Mouse (Mus musculus) neural tube, embryonic 12.5 days (tissue): ENCODE measurements at regions not wholly inside any gene's neighbourhood (a gene's known extent, or its start where the extent isn't known, plus 50 kb on each side); places are given as distances from the start of the nearest gene placed in this dataset.

ENCODE experiments used
- ATAC-seq: fragments of 200-750 bp; cut with Nextera tagmentation; 2 replicates; pipeline ENCODE4 v1.8.0; 2017; ENCODE audit warnings: low read depth, mild to moderate bottlenecking, moderate TSS enrichment, moderate library complexity; ENCODE audit not compliant: low FRiP score
- H3K27ac ChIP-seq: fragments of 300-500 bp; sonication (generic); 2 replicates; pipeline ENCODE4 v1.5.1; 2016
- H3K27me3 ChIP-seq: fragments of 300-500 bp; sonication (generic); replicated peaks from 2 replicates; pipeline ENCODE4 v1.6.1; 2016; ENCODE audit warnings: mild to moderate bottlenecking
- H3K36me3 ChIP-seq: fragments of 300-500 bp; sonication (generic); 2 replicates; pipeline ENCODE4 v1.6.1; 2016; ENCODE audit warnings: mild to moderate bottlenecking
- H3K4me1 ChIP-seq: fragments of 300-500 bp; sonication (generic); 2 replicates; pipeline ENCODE4 v1.6.1; 2016
- H3K4me2 ChIP-seq: fragments of 300-500 bp; sonication (generic); replicated peaks from 2 replicates; pipeline ENCODE4 v1.6.1; 2016; ENCODE audit warnings: mild to moderate bottlenecking
- H3K4me3 ChIP-seq: fragments of 300-500 bp; sonication (generic); 2 replicates; pipeline ENCODE4 v1.5.1; 2016
- H3K9ac ChIP-seq: fragments of 300-500 bp; sonication (generic); 2 replicates; pipeline ENCODE4 v1.6.1; 2016; ENCODE audit warnings: mild to moderate bottlenecking
- H3K9me3 ChIP-seq: fragments of 300-500 bp; sonication (generic); 2 replicates; pipeline ENCODE4 v1.6.1; 2016; ENCODE audit warnings: mild to moderate bottlenecking
- WGBS: fragments of 180-500 bp; shearing (Covaris S2); methylation state at CpG from one replicate; pipeline ENCODE4 v1.1.7; 2016; 5-methylcytosine and 5-hydroxymethylcytosine counted together

DNA sequence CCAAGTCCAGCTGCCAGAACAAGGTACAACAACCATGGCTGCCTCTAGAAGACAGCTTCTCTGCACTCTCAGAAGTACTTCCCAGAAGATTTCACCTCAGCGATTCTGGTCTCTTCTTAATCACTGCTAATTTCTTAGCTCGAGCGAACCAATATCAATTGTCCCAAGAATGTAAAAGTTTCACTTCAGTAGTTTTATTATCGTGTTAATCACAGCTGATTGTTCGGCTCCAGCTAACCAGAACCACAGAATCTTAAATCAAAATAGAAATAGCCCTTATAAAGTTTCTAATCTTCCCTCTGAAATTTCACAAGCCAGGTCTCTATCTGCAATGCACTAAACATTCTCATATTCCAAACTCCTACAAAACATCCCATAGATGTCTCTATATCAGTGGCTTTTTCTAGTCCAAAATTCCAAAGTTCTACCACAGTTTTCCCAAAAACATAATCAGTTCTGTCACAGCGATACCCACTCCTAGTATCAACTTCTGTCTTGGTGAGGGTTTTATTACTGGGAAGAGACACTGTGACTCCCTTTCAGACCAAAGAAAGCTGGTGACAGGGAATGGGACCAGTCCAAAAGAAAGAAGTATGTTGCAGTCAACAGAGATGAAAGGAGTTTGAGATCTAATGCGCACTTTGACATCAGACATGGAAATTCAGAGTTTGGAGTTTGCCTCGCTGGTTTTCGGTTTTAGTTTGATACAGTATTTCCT lies 130.2 kb downstream of the Gm10283 start:
- H3K4me3 ChIP-seq = no peak overlapping the region
- H3K4me1 ChIP-seq = no peaks in the 10 kb centered on the region
- ATAC-seq = no peak
- no peak overlapping the region for H3K4me2 ChIP-seq
- H3K9ac ChIP-seq = no peak overlapping the region
- no peaks in the 10 kb centered on the region for H3K9me3 ChIP-seq
- no peak overlapping the region for H3K27ac ChIP-seq
- H3K27me3 ChIP-seq = no peaks in the 10 kb centered on the region
- WGBS = 87% methylated on average over 9 of the region's 9 CpGs
- no peaks in the 10 kb centered on the region for H3K36me3 ChIP-seq

DNA sequence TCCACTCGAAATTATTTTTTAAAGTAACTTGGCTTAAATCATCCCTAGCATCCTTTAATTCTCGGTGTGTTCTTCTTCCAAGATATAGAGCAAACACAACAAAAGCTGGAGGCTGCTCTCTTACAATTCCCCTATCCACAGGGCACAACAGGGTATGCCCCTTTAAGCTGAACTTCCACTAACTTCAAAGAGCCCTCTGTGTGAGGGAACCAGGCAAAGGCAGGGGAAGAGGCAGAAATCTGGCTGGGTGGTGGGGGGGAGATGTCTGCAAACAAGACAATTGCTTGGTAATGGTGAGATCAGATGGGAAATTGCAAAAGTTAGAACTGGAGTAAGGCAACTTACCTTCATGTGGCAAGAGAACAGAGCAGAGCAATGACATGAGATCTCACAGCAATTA lies 154.7 kb downstream of the Gm10283 start:
- Histone ChIP-seq H3K4me1 (no peaks in the 10 kb centered on the region), H3K27ac (no peak overlapping the region), H3K9ac (no peak overlapping the region), H3K36me3 (no peaks in the 10 kb centered on the region), H3K9me3 (no peaks in the 10 kb centered on the region), H3K4me3 (no peak overlapping the region), H3K27me3 (no peaks in the 10 kb centered on the region), H3K4me2 (no peak overlapping the region)
- 40% methylated on average over 2 of the region's 2 CpGs for WGBS
- ATAC-seq = no peak

GRCm38 (mm10) chr8:60345830-60346420 lies 157.1 kb downstream of the Gm10283 start:
- Histone ChIP-seq H3K27ac (no peak overlapping the region), H3K9me3 (no peaks in the 10 kb centered on the region), H3K4me3 (no peak overlapping the region), H3K36me3 (no peaks in the 10 kb centered on the region), H3K4me1 (no peaks in the 10 kb centered on the region), H3K9ac (no peak overlapping the region), H3K4me2 (no peak overlapping the region), H3K27me3 (no peaks in the 10 kb centered on the region)
- WGBS = 34% methylated on average over 6 of the region's 6 CpGs
- ATAC-seq = no peak

GRCm38 (mm10) chr8:60315478-60315877 lies 187.5 kb downstream of the Gm10283 start:
- Histone ChIP-seq H3K27me3 (no peaks in the 10 kb centered on the region), H3K27ac (no peak overlapping the region), H3K9me3 (no peaks in the 10 kb centered on the region), H3K9ac (no peak overlapping the region), H3K4me3 (no peak overlapping the region), H3K36me3 (no peaks in the 10 kb centered on the region), H3K4me1 (no peaks in the 10 kb centered on the region), H3K4me2 (no peak overlapping the region)
- no peak for ATAC-seq
- 48% methylated on average over 3 of the region's 3 CpGs for WGBS

DNA sequence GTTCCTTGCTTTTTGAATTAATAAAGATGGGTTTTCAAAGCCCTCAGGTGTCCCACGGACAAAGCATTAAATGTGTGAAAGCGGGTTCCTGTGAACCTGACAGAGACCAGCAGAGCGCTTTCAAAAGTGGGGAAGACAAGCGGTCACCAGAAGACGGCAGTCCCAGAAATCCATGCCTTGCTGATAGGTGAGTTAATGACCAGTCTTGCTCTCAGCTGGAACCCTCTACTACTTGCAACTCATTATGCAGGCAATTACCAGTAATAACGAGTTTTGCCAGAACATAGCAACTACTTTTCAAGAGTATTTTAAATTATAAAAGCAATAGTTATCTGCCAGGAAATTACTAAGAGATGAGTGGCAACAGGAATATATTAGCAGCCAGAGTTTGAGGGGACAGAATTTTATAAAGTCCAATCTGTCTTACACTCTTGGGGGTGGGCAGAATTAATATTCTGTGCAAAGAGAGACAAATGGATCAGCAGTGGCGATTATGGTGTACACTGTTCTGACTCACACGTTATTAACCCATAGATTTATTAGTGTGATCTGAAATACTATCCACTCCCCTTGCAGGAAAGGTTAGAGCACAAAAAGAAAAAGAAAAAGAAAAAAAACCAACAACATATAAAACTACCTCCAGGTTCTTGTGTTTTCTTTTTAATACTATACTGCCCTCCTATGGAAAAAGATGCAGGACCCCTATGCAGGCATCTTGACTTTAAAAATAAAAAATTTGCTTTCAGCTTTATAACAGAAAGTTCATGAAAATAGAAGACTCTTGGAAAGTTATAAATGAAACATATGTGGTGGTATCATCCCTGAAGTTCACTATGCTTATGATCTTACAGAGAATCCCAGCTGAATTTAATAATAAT lies 188.8 kb downstream of the Gm10283 start:
- H3K4me3 ChIP-seq = no peak overlapping the region
- H3K27me3 ChIP-seq = no peaks in the 10 kb centered on the region
- H3K9ac ChIP-seq = no peak overlapping the region
- no peaks in the 10 kb centered on the region for H3K9me3 ChIP-seq
- no peak overlapping the region for H3K27ac ChIP-seq
- 71% methylated on average over 8 of the region's 8 CpGs for WGBS
- H3K4me1 ChIP-seq = no peaks in the 10 kb centered on the region
- no peak overlapping the region for H3K4me2 ChIP-seq
- no peak for ATAC-seq
- H3K36me3 ChIP-seq = no peaks in the 10 kb centered on the region

DNA sequence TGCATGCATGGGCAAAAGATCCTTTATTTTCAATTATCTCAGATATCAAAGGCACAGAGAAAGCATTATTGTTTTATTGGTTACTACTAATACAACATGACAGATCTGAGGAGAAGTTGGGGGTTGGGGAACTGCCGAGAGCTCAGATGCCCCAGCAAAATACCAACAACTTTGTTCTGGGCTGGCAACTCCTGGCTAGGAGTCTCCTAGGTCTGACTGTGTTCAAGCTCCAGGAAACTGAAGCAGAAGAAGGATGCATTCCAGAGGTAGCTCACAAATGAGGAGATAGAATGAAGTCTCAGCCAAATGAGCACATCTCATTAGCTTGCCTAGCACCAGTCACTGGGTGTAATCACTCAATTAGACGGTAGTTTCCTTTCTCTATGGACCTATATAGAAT lies 192.9 kb downstream of the Gm10283 start:
- H3K27ac ChIP-seq = no peak overlapping the region
- 53% methylated on average over 2 of the region's 2 CpGs for WGBS
- ATAC-seq = no peak
- H3K4me1 ChIP-seq = no peaks in the 10 kb centered on the region
- H3K36me3 ChIP-seq = no peaks in the 10 kb centered on the region
- no peaks in the 10 kb centered on the region for H3K9me3 ChIP-seq
- H3K9ac ChIP-seq = no peak overlapping the region
- H3K27me3 ChIP-seq = no peaks in the 10 kb centered on the region
- H3K4me3 ChIP-seq = no peak overlapping the region
- no peak overlapping the region for H3K4me2 ChIP-seq

GRCm38 (mm10) chr8:60301282-60301681 lies 201.7 kb downstream of the Gm10283 start:
- no peak overlapping the region for H3K9ac ChIP-seq
- no peaks in the 10 kb centered on the region for H3K36me3 ChIP-seq
- no peak overlapping the region for H3K4me3 ChIP-seq
- no peaks in the 10 kb centered on the region for H3K9me3 ChIP-seq
- H3K4me2 ChIP-seq = no peak overlapping the region
- H3K27me3 ChIP-seq = no peaks in the 10 kb centered on the region
- 83% methylated on average over 7 of the region's 7 CpGs for WGBS
- H3K27ac ChIP-seq = no peak overlapping the region
- no peak for ATAC-seq
- H3K4me1 ChIP-seq = no peaks in the 10 kb centered on the region

DNA sequence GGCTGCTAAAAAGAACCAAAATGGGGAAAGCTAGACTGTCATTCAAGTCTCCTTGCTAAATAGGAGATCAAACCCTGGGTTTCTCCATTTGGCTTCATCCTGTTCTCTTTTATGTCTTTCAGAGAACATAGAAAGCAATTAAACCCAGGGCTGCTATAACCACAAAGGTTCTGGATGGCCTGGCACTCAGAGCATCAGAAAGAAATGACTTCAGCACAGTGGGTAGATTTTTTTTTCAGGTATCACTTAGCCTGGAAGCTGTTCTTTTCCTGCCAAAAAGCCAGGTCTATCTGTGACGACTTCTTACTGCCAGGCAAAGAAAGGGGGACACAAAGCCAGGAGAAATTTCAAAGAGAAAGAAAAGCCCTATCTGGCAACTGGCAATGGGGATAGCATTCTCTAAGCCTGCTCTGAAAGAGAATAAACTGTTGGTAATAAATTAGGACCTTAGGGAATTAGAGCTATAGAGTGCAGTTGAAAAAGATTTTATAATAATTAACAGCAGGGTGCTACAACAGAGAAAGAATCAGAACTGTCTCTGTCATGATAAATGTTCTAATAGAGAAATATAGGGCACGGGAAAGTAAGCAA lies 225.7 kb downstream of the Gm10283 start:
- H3K9ac ChIP-seq = no peak overlapping the region
- no peaks in the 10 kb centered on the region for H3K4me1 ChIP-seq
- H3K4me2 ChIP-seq = no peak overlapping the region
- H3K36me3 ChIP-seq = no peaks in the 10 kb centered on the region
- 18% methylated on average over 2 of the region's 2 CpGs for WGBS
- H3K9me3 ChIP-seq = no peaks in the 10 kb centered on the region
- H3K4me3 ChIP-seq = no peak overlapping the region
- H3K27ac ChIP-seq = no peak overlapping the region
- H3K27me3 ChIP-seq = no peaks in the 10 kb centered on the region
- no peak for ATAC-seq

DNA sequence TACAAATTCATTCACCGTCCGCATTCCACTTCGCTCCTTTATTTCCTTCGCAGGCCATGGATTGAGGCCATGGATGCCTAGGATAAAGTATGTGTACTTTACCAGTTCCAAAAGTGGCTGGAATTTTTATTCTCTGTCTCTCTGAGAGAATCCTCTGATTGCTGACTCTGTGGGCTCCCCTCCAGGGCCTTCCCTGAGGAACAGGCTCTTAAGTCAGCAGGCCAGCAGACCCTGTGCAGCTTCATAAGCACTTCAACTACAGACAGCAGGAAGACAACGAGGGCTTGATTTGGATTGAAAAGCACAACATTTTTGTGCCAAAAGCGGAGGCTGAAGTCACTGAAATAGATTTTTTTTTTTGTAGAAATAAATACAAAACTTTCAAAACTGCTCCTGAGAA lies 252.7 kb downstream of the Gm10283 start:
- Histone ChIP-seq H3K4me1 (no peaks in the 10 kb centered on the region), H3K36me3 (no peaks in the 10 kb centered on the region), H3K27me3 (no peaks in the 10 kb centered on the region), H3K27ac (no peak overlapping the region), H3K9ac (no peak overlapping the region), H3K9me3 (no peaks in the 10 kb centered on the region), H3K4me3 (no peak overlapping the region), H3K4me2 (no peak overlapping the region)
- ATAC-seq = no peak
- whole genome bisulfite sequencing = 76% methylated on average over 6 of the region's 6 CpGs

- ATAC-seq = peak; percentile 33; the same call in 1 of the 2 replicates
- Histone ChIP-seq H3K9ac (no peak overlapping the region), H3K4me2 (no peak overlapping the region), H3K4me1 (no peaks in the 10 kb centered on the region), H3K27me3 (no peaks in the 10 kb centered on the region), H3K4me3 (no peak overlapping the region), H3K36me3 (no peaks in the 10 kb centered on the region), H3K9me3 (no peaks in the 10 kb centered on the region), H3K27ac (no peak overlapping the region)
- 20% methylated on average over 2 of the region's 2 CpGs for WGBS
These were observed 253.3 kb downstream of the Gm10283 start for GRCm38 (mm10) chr8:60249704-60250103.

GRCm38 (mm10) chr8:60247601-60248000 lies 255.4 kb downstream of the Gm10283 start:
- Histone ChIP-seq H3K9ac (no peak overlapping the region), H3K4me3 (no peak overlapping the region), H3K27ac (no peak overlapping the region), H3K9me3 (no peaks in the 10 kb centered on the region), H3K4me2 (no peak overlapping the region), H3K4me1 (no peaks in the 10 kb centered on the region), H3K36me3 (no peaks in the 10 kb centered on the region), H3K27me3 (no peaks in the 10 kb centered on the region)
- no peak for ATAC-seq

GRCm38 (mm10) chr8:60241366-60241765 lies 261.6 kb downstream of the Gm10283 start:
- H3K27me3 ChIP-seq = no peaks in the 10 kb centered on the region
- H3K36me3 ChIP-seq = no peaks in the 10 kb centered on the region
- no peak overlapping the region for H3K4me2 ChIP-seq
- H3K27ac ChIP-seq = no peak overlapping the region
- H3K9me3 ChIP-seq = no peaks in the 10 kb centered on the region
- ATAC-seq = no peak
- H3K9ac ChIP-seq = no peak overlapping the region
- no peak overlapping the region for H3K4me3 ChIP-seq
- H3K4me1 ChIP-seq = no peaks in the 10 kb centered on the region
